Mouse (Mus musculus) left cerebral cortex, adult 11 months (tissue): ENCODE measurements around the gene G530012D18Rik.
"Not testable (repeated sequence)": the region's sequence is repeated elsewhere in the genome, so short reads cannot be mapped to it uniquely, and the experiment has no call there.

Experiments
- DNase-seq: peaks from one replicate; pipeline ENCODE4 v3.0.0; 2022; ENCODE audit warnings: low spot score

Gene G530012D18Rik

DNA sequence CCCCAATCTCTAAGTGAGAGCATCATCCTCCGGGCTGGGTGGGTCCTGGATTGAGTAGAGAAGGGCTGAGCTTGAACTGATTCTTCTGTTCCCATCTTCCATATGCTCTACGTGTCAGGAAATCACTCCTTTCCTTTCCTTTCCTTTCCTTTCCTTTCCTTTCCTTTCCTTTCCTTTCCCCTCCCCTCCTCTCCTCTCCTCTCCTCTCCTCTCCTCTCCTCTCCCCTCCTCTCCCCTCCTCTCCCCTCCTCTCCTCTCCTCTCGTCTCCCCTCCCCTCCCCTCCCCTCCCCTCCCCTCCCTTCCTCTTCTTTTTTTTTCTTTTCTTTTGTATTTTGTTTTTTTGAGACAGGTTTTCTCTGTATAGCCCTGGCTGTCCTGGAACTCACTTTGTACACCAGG lies at the start of gene G530012D18Rik:
Gene G530012D18Rik, plus strand, starts transcription at position 301 of the 400 bp plus-strand sequence.
- DNase-seq: not testable (repeated sequence)

DNA sequence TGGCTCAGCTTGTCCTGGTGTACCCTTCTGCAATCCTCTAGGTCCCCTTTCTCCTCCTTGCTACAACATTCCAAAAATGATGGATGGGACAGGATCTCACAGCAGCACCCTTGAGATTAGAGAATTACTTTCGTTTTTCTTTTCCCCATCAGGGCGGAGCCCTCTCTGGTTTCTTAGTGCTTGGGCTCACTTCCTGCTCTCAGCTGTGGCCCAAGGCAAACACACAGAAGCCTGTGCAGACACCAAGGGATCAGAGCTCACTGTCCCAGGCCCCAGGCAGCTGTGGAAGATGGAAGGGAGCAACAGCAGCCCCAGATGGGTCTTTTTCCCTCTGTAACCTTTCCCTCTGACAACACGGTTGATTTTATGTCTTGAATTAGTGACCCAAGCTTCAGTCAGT lies 49.1 kb upstream of the G530012D18Rik start:
- DNase-seq: not testable (repeated sequence)

GRCm38 (mm10) chr1:85528451-85529110 lies 46.9 kb upstream of the G530012D18Rik start:
- not testable (repeated sequence) for DNase-seq

GRCm38 (mm10) chr1:85543818-85544217 lies 31.7 kb upstream of the G530012D18Rik start:
- not testable (repeated sequence) for DNase-seq

GRCm38 (mm10) chr1:85546442-85546841 lies 29.0 kb upstream of the G530012D18Rik start:
- not testable (repeated sequence) for DNase-seq

GRCm38 (mm10) chr1:85555261-85555660 lies 20.2 kb upstream of the G530012D18Rik start:
- not testable (repeated sequence) for DNase-seq

DNA sequence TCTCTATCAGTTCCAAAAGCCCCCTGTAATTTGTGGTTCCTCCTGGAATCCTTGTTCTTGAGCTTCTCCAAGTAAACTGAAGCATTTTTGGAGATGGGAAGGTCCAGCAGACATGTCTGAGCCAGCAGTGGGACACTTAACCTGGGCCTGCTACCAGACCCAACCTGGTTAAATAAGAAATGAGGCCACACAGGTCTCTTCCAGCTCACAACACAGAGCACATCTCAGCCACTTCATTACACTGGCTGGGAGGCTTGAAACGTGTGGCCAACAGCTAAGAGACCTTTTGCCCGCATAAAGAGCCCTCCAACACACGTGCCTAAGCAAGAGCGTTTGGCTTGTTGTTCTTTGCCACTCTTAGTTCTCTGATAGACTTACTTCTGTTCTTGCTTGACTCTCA lies 1.9 kb upstream of the G530012D18Rik start:
- DNase-seq: not testable (repeated sequence)

DNA sequence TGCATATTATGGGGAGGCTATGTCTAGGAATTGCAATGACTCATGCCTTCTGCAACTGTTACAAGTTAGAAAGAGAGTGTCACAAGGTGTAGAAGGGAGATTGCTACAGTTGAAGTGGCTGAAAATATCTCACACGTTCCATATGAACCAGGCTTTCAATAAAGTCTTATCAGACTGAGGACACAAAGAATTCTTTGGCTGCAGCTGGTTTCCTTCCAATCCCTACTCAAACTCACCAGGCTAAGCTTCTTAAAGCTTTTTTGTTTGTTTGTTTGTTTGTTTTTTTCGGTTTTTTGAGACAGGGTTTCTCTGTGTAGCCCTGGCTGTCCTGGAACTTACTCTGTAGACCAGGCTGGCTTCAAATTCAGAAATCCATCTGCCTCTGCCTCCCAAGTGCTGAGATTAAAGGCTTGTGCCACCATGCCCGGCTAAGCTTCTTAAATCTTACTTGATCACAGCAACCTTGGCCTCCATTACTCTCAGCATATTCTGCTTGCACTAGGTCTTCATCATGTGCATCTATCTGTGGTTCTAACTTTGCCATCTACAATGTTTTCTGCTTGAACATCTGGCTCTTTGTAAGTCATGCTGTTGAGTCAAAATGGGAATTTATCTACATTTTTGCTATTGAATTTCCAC lies 3.0 kb downstream of the G530012D18Rik start:
- not testable (repeated sequence) for DNase-seq

DNA sequence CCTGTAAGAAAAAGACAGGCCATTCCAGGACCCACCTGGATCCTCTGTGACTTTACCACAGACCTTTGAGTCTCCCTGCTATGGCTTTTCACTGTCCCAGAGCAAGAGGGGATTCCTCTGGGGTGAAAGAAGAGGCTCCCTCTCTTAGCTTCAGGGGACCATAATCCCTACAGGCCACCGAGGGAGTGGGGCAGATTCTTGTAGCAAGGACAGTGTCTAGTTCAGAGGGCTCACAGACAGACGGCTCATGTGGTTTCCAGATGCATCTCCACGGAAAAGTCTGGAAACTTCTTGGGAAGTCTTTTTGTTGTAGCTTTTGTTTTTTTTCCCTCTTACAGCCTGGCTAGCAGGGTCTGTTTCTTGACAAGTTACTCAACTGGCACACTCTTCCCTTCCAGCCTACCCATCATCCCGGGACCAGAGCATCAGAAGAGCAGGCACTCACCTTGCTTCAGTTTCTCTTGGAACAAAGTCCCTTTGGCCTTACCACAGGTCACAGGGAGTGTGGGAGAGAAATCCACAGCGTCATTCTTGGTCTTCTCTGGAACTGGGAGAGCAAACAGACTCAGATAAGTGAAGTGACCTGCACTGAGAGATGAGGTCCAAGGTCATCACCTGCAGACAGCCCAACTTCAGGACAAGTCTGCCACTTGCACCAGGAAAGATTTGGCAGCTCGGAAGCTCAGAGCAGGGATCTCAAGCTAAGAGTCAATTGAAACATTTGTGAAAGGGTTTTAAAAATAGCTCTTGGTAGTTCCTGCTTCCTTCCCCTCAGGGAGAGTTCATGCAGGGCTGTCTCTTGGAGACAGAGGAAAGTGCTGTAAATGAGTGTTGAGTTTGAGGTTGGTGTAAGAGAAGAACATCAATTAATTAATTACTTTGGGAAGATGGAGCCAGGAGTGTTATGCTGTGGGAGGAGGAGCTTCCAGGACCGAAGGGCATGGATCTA lies 4.0 kb downstream of the G530012D18Rik start:
- not testable (repeated sequence) for DNase-seq

DNA sequence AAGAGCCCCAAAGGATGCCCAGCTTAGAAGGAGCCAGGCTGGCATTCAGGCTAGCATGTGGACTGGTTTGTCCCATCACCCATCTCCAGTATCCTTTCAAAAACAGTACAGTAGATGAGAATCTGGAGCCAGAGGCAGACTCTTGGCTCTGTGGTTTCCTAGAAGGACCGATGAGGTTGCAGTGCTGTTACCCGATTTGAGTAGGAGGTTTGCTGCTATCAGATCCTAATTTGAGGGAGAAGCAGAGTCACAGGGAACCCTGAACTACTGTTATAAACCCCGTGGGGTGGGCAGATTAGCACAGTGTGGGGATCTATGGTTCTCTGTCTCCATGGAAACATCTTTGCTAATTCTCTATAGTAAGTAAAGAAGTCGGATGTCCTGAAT lies 4.7 kb downstream of the G530012D18Rik start:
- not testable (repeated sequence) for DNase-seq

DNA sequence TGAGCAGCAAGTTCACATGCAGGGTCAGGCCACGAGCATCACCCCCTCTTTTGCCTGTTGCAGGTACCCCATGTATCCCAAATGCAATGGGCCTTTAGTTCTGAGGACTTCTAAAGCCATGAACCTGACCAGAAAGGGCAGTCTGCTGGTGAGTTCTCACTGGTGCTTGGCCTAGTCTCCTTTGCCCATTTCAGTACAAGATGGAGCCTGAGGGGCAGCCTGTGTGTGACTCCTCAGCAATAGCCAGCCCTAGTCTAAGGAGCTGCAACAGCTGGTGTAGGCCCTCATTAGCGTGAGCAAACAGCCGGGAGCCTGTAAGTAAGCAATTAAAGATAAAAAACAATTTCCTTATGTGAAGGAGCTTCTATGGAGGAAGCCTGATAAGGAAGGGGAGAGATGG lies 5.1 kb downstream of the G530012D18Rik start:
- DNase-seq: not testable (repeated sequence)

GRCm38 (mm10) chr1:85581518-85581917 lies 6.0 kb downstream of the G530012D18Rik start:
- not testable (repeated sequence) for DNase-seq

GRCm38 (mm10) chr1:85588697-85589096 lies 13.2 kb downstream of the G530012D18Rik start:
- DNase-seq: not testable (repeated sequence)

DNA sequence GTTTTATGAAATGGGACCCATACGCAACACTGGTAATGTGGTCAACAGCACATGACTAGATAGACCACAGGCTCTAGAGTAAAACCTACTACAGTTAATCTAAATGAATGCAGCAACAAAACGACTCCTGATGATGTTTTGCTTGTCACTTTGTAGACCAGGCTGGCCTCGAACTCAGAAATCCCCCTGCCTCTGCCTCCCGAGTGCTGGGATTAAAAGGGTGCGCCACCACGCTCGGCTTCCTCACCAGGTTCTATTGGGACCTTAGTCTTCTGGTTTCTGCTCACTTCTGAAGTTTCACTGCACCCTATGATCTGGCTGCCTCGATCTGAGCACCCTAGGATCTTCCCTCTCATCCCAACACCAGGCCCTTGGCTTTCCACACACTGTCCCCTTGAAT lies 17.1 kb downstream of the G530012D18Rik start:
- DNase-seq: not testable (repeated sequence)

DNA sequence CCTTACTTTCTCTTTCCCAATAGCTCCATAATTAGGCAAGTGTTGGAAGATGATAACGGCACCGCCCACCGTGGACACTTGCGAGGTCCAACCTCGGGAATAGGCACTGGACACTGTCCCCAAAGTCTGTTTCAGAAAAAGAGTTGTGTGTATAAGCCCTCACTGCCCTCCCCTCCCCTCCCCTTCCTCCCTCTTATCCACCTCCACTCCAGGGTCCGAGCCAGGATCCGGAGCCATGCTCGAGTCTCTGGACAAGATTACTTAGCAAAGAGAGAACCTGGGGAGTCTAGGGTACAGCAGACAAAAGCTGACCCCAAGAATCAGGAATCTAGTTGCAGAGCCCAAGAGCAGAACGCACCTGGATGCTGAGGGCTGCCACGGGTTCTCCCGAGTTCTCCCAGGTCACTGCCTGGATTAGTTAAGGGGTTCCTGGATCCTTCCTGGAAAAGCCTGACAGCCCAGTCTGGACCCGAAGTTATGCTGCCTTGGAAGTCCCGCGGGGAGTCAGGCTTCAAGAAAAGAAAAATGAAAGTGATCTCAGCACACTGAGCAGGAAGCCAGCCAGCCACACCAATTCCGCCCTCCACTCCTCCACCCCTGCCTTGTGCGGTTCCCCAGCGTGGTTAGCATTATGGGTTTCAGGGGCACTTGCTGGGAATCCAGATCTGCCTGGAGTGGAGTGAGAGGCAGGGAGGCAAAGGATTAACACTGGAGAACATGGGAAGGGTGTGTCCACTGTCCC lies 23.0 kb downstream of the G530012D18Rik start, which contains the start of gene Sp110:
Gene Sp110, minus strand, starts transcription at position 547 of the 742 bp plus-strand sequence.
- not testable (repeated sequence) for DNase-seq

- DNase-seq: not testable (repeated sequence)
Observed at GRCm38 (mm10) chr1:85600078-85600477, 24.6 kb downstream of the G530012D18Rik start, which contains the start of gene Sp140. Gene Sp140, plus strand, starts transcription at chr1:85600378.

DNA sequence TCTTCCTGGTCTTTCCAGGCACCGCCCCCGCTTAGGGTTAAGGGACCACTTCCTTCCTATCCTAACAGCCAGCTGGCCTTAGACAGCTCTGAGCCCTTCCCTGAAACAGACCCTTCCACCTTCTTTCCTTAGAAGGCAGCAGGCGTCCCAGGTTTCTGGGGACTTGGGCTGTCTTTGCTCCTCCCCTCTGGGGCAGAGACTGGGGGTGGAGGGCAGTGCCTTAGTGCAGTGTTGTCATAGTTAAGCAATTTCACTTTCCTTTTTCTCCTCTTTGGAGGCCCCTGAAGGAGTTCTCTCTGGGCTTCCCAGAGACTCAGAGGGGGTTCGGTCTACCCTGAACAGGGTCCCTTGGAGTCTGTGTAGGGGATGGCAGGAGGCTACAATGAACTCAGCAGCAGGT lies 25.3 kb downstream of the G530012D18Rik start:
- not testable (repeated sequence) for DNase-seq

DNA sequence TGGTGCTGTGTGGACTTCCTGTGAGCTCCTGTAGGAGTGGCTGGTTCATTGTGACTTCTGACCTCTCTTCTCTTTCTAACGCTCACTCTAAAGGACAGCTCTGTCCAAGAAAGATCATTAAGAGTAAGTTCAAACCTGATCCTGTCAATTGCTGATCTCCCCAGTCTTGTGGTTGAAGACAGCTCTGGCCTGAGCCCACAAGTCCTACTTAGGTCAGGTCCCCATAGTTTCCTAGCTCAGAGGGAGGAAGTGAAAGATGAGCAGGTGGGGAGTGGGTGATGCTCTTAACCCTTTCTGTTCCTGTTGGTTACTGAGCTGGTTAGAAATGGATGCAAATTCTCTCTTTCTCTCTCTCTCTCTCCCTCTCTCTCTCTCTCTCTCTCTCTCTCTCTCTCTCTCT lies 28.9 kb downstream of the G530012D18Rik start:
- DNase-seq: not testable (repeated sequence)

DNA sequence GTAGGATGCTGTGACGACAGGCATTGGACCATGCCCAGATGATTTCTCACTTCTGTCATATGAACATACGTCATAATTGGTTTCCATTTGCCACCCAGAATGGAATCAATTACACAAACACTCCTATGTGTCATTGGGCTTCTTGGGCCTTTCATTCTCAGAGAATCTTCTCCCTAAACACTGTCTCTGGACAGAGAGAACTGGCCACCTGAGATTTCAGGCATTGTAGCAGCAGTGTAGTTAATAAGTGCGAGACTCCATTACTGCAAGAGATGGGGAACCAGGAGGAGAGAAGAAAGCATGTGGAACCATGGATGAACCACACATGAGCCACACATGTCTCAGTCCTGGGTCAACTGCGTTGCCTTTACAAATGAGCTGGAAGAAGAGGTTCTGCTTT lies 32.9 kb downstream of the G530012D18Rik start:
- not testable (repeated sequence) for DNase-seq

GRCm38 (mm10) chr1:85610581-85610980 lies 35.1 kb downstream of the G530012D18Rik start:
- DNase-seq: not testable (repeated sequence)

GRCm38 (mm10) chr1:85615096-85615495 lies 39.6 kb downstream of the G530012D18Rik start:
- DNase-seq: not testable (repeated sequence)
